Mouse (Mus musculus): ENCODE measurements around the gene Sec14l3.
"Not testable (repeated sequence)": the region's sequence is repeated elsewhere in the genome, so short reads cannot be mapped to it uniquely, and the experiment has no call there.

Sec14l3 gene

DNA sequence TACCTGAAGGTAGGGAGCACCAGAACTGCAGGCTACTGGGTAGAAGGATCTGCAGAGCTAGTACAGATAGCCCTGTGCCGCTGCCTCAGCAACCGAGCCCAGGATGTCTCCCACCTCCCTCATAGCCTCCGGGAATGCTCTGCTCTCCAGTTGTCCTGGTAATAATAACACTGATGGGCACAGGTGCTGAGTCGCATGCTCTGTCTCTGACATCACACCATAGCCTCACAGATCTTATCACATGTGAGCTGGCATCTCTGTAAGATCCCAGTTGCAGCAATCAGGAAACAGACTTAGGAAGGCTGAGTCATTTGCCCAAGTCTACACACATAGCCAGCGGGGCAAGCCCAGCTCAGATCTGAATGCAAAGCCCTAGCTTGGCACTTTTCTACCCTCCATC lies 37.2 kb downstream of the Sec14l3 start:
- no peak for DNase-seq (ENCODE audit: low read depth, low spot score)

DNA sequence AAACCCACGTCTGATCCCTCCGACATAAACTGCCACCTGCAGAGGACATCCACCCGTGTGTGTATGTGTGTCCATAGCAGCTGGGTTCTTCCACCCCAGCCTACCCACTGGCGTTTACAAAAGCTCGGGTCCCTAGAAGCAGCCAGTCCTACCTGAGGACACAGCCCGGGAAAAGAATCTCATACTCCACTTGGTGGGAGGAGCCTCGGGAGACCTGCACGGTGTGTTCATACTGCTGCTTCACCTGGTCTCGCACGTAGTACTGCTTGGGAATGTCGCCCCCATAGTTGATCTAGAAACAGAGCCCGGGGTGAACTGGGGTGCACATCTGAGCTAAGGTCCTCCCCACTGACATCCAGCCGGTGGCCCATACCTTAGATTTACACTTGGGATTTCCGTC lies 38.9 kb downstream of the Sec14l3 start:
- no peak for DNase-seq (ENCODE audit: low read depth, low spot score)

DNA sequence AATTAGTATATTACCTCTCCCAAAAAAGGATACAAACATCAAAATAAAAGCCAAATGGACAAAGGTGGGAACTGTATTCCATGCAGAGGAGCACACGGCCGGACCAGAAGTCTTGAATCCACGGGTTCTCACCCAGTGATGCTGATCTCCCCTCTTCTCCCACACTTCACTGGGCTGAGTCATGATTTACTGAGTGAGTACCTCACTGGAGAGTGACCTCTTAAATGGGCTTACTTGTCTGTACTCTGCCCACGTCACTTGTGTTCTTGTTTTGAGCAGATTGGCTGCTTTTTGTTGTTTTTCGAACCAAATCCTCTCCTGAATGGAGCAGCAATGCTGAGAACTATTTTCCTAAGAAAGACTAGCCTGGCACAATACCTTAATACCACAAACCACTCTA lies 40.3 kb downstream of the Sec14l3 start:
- no peak for DNase-seq (ENCODE audit: low read depth, low spot score)

DNA sequence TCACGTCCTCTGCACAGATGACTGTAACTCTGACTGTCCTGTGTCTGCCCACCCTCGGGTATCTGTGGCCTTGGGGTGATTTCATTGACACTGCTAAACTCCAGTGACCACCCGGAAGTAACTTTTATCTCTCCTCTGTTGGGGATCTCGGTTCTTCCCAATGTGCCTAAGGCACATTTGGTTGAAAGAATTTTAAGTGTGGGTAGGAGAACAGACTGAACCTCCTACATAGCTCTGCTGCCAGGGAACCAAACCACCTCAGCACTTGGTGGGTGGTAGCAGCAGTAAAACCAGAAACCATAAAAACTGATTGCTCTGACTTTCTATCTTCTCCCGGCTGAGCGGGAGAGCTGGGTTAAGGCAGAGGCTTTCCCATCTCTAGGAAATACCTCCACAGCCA lies 40.8 kb downstream of the Sec14l3 start:
- DNase-seq (ENCODE audit: low read depth, low spot score), result no peak

DNA sequence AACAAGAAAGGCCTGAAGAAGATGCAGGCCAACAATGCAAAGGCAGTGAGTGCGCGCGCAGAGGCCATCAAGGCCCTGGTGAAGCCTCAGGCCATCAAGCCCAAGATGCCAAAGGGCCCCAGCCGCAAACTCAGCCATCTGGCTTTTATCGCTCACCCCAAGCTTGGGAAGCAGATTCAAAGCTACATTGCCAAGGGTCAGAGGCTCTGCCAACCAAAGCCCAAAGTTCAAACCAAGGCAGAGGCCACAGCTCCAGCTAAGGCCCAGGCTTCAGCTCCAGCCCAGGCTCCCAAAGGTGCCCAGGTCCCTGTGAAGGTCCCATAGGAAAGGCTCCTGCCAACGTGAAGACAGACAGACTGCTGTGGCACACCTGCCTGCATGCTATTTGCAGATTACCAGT lies 43.3 kb downstream of the Sec14l3 start:
- DNase-seq (ENCODE audit: low read depth, low spot score), result not testable (repeated sequence)

DNA sequence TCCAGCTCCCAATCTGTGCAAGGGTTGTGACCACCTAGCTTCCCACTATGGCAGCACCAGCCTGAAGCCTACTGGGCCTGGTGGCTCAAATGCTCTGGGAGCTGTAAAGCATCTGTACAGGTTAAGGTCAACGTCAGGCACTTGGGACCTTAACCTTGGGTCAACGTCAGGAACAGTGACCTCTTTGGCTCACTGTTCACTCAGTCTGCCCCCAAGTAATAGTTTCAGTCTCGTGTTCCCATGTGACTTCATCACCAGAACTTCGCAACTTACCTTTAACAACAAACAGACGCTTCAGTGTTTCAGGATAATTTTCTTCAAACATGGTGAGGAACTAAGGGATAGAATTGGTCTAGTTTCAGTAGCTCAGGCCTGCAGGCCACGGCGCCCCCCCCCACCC lies 44.0 kb downstream of the Sec14l3 start:
- no peak for DNase-seq (ENCODE audit: low read depth, low spot score)

DNA sequence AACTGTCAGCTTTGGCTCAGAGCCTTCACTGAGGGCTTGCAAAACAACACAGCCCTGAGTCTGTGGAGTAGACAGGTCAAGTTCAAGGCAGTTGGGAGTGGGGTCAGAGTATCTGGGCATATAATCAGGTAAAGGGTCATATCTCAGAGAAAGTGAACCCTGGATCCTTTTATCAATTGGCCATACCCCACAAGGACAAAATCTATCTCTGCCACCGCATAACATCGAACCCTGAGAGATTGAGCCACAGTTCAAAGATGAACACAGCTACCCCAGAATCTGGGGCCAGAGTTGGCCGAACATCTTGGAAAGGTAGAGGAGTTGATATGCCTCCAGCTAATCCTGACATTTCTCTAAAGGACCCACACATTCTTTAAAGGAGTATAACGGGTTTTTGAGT lies 47.4 kb downstream of the Sec14l3 start:
- no peak for DNase-seq (ENCODE audit: low read depth, low spot score)

DNA sequence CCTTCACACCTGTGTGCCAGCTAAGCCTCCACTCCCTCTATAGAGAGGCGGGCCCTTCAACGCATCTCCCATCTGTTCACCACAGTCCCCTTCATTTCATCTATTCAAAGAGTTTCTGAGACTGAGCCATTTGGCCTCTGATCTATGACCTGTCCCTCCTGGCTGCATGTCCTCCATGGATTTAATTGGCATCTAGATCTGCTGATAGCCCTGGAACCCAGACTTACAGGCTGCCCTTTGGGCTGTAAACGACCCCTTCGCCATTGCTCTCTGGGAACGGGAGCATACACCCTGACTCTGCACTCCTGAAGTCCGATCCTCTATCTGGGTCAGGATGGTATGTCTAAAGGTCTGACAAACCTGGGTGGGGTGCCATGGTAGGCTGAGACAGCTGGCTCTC lies 48.2 kb downstream of the Sec14l3 start:
- no peak for DNase-seq (ENCODE audit: low read depth, low spot score)

DNA sequence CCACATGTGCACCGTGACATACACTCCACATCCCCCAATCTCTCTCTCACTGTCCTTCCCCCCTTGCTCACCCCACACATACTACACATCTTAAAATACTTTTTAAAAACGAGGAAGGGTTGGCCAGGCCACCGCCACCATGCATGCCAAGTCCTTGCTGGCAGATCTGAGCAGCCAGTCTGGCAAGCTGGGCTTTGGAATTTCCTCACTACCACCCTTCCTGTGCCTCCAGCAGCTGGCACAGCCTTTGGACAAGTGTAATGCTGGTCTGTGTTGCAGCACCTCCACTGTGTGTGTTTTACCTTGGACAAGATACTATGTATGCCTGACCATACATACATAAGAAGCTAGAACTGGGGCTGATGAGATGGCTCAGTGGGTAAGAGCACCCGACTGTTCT lies 48.9 kb downstream of the Sec14l3 start:
- DNase-seq (ENCODE audit: low read depth, low spot score), result no peak

DNA sequence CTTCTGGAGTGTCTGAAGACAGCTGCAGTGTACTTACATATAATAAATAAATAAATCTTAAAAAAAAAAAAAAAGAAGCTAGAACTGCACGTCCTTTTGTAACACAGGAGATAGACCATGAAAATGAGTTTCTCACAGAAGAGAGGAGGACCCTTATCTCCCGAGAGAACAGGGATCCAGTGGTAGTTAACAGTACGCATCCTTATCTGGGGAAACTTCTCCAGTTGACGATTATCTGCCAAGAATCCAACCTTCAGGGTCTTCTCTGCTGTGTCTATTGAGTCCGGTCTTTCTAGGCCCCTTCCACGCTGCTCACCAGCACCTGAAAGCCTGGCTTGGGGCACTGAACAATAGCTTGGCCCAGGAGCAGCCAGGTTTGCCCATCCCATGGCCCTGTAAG lies 49.3 kb downstream of the Sec14l3 start:
- no peak for DNase-seq (ENCODE audit: low read depth, low spot score)

DNA sequence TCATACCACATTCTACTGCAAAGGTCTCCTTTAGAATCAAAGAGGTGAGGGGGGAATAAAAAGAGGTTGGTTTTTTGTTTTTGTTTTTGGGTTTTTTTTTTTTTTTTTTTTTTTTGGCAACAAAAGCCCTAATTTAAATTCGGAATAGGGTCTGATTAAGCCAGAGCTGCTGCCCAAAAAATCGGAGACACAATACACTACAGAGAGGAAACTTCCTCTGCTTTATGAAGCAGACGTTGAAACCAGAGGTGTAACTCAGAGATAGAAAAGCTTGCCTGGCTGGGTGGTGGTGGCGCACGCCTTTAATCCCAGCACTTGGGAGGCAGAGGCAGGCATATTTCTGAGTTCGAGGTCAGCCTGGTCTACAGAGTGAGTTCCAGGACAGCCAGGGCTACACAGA lies 49.9 kb downstream of the Sec14l3 start:
- DNase-seq (ENCODE audit: low read depth, low spot score), result not testable (repeated sequence)

DNA sequence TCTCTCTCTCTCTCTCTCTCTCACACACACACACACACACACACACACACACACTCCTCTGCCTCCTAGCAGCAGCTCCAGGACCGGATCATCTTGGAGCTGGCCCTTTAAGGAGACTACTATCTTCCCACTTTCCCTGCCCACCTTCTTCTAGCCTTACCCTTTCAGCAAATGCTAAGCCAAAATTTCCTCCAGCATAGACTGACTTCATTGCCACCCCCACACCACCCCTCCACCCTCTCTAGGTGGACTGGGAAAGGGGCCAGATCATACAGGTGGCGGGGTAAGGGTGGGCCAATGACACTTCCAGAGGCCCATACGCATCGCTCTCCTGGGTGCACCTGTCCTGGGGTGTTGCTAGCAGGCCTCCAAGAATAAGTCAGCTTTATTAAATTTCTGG lies 50.8 kb downstream of the Sec14l3 start:
- DNase-seq (ENCODE audit: low read depth, low spot score), result no peak

DNA sequence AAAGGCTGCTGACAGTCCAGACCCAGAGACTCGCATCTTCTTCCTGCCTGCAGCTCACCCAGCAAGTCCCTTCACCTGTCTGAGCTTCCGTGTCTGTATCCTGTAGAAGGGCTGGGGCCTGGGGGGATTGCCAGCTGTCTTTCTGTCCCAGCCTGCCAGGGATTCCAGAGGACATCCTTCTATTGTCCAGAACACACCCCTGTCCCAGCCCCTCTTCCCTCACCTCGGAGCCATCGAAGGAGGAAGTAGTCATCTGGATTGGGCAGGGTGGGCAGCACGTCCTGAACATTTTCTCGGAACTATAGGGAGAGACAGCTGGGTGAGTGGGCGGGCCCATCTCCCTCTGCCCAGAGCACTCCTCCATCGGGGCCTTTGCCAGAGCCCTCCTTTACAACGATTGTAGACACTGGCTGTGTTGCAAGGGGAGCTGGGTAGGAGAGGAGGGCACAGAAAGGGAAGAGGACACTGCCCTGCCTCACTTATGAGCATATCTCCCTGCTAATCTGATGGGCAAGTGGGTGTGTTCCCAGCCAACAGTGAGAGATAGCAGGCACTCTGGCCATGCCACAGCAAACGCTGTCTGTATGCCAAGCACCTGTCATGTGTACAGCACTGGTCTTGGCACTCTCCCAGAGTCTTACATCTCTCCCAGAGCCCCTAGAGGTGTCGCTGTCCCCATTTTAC lies 52.0 kb downstream of the Sec14l3 start:
- DNase-seq (ENCODE audit: low read depth, low spot score), result no peak

DNA sequence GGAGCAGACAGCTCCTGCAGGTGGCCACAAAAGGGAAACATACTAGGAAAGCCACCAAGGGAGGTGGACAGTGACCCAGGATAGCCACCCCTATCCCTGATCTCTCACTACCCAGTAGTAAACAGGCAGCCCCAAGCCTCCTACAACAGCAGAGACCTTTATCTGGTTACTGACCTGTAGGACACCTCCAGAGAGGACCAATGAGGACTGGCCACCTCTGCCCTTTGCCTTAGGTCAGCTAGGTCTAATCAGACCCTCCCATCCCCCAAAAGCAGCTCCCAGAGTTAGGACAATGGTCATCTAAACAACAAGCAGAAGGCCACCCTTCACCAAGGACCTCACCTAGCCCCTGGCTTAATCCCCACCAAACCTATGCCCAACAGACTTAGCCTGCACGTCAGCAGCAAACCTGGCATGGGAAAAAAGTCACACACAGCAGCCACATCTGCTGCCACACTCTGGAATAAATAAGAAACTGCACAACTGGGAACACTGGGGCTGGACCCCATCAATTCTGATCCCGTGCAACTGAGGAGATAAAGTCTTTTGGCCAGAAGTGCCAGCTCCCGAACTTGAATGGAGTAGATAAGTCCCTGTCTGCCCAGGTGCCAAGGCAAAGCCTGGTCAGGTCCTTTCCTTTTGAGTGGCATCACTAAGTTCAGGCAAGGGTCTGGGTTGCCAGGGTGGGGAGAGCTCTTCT lies 52.9 kb downstream of the Sec14l3 start:
- DNase-seq (ENCODE audit: low read depth, low spot score), result no peak

DNA sequence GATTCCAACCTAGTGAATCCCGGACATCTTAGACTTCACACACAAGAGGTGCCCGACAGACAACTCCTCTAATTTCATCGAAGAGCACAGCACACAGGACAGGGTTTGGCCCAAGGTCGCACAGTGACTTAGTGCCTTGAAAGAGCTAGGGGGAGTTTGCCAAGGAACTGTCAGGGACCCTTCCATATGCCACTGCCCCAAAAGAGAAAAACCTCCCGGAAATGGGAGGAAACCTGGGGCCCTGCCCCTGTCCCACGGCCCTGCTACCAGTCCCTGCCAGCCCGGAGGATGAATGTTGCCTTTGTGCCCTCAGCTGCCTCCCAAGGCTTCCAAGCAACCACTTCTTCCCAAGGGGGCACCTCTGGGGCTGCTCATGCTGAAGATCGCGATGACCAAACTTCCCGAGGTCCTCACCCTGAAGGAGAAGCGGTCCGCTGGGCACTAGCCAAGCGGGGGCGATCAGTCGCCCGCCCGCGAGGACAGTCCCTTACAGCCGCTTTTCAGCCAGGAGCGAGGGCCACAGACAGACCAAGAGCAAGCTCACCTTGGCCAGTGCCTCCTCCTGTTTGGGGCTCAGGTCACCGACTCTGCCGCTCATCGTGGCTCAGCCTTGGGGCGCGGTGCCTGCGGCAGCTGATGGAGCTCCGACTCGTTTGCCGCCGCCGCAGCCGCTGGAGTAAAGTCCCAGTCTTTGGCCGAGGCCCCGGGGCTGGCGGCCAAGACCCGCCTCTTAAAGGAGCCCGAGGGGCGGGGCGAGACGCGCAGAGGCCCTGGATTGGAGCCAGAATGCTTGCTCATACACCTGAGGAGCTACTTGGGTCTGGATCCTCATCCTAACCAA lies 53.7 kb downstream of the Sec14l3 start:
- peak; percentile 89 for DNase-seq (ENCODE audit: low read depth, low spot score)

DNA sequence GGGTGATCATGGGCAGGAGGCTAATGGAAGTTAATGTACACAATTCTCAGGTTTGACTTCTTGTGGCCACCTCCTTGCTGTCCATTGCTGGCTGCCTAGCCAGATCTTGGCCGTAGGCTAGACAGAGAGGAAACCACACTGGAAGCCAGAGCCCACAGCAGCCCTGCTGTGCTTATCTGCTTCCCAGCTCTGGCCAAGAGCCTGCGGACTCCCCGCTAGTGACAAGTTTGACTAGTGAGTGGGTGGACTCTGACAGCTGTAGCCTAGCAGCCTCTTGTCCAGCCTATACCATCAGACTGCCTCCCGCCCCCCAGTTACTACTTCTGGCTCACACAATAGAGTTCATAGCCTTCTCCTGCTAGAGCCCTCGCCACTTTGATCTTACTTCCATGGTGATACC lies 55.0 kb downstream of the Sec14l3 start:
- DNase-seq (ENCODE audit: low read depth, low spot score), result no peak

DNA sequence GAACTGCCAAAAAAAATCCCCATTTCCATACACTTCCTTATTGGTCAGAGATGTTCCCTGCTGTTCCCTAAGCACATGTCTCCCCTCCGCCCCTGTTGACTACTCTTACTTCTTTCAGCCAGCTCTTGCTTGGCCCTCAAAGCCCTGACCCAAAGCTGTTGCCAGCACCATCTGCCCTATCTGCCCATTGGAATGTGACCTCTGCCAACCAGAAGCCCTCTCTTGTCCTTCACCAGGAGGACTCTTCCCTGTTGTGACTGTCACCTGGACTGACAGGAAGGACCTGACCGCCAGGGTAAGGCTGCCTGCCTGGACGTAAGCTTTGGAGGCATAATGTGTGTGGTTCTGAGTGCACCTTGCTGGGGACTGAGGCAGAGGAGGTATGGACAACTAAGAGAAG lies 57.0 kb downstream of the Sec14l3 start:
- DNase-seq (ENCODE audit: low read depth, low spot score), result no peak

DNA sequence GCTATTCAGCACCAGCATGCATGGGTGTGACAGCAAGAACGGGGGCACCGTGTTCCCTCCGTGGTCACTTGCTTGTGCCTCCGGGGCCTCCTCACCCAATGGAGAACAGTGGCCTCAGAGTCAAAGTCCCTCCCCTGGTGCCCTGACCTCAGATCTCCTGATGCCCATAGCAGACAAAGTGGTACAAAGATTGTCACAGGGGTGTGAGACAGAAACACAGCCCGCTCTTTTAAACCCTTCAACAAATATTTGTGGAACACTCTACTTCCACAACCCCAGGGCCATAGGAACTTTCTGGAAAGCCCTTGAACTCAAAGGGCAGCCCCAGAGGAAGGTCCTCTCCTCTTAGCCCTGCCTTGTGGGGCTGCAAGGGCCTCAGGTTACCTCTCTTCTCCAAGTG lies 57.6 kb downstream of the Sec14l3 start:
- no peak for DNase-seq (ENCODE audit: low read depth, low spot score)

DNA sequence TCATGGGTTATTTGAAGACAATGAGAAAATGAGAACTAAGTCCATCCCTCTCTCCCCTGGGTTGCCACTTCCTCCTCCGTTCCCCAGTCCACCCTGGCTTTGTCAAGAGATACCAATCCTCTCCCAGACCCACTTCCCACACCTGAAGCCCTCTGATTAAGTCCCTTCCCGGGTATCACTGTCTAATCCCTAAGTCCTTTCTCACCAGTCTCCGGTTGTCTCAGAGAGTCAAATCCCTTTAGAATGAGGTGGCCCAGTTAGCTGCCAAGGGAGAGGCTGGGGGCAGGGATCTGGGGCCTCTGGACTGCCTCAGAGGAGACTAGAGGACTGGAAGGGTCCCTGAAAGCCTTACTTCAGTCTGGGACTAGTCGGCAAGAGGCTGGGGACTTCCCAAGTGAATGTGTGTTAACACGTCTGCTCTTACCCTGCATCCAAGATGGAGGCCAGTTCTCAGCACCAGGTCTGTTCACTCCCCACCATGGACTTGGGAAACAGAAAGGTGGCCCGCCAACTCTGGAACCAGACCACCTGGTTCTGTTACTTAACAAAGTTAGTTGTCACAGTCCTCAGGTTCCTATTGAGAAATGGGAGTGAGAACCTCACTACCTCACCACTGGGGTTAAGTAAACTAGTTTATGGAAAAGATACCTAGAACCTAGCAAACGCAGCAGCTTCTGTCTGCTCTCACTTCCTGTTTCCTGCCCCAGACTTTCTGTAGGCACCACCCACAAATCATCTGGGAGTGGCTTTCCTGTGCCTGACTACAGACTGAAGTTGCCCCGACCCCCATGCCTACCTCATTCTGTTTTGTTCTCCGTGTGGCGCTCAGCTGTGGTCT lies 58.3 kb downstream of the Sec14l3 start, which contains the start of gene Sec14l2:
TSS of gene Sec14l2 (minus strand) at position 674 of the 838 bp plus-strand sequence.
- peak; percentile 79 for DNase-seq (ENCODE audit: low read depth, low spot score)

DNA sequence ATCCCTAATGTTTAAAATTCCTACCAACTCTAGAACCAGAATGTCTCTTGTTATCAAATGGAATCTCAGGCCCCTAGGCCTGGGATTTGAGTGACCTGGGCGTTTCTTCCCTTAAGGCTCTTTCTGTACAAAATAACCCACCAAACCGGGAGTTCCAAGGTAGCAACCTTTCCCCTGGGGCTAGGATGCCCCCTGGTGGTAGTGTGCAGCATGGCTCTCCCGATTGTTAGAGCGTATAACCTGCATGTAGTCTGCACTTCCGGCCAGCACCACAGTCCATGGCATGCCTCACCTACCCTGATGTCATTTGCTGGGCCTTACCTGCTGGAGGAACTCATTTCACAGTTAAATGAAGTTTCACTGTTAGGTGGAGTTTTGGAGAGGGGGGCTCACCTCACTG lies 59.3 kb downstream of the Sec14l3 start:
- peak; percentile 85 for DNase-seq (ENCODE audit: low read depth, low spot score)

DNA sequence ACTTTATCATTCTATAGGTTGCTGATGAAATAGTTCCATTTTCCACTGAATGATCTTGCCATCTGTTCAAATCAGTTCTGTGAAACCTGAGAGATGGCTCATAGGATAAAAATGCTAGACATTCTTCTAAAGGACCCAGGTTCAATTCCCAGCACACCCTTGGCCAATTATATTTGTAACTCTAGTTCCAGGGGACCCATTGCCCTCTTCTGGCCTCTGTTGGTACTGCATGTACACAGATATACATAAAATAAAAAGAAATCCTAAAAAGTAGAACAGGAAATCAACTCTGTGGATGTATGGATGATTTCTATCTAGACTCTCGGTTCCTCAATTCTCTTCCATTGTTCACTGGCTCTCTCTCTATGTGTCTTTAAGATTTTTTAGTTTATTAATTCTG lies 62.4 kb downstream of the Sec14l3 start:
- peak; percentile 49 for DNase-seq (ENCODE audit: low read depth, low spot score)
